Mouse (Mus musculus) ES-CJ7 (cell line): Measurements from ENCODE around the gene AL731706.2.

Experiments
- DNase-seq: peaks from one replicate; pipeline ENCODE4 v3.0.0; 2011; ENCODE audit warnings: low read depth, low spot score

The AL731706.2 gene

GRCm38 (mm10) chr2:136885579-136885978, at the start of gene AL731706.2:
Gene AL731706.2 (minus strand): TSS chr2:136885679.
- DNase-seq: no peak

- no peak for DNase-seq
Observed at GRCm38 (mm10) chr2:136921003-136921408, 35.5 kb upstream of the AL731706.2 start.

- DNase-seq: no peak
Observed at GRCm38 (mm10) chr2:136920257-136920993, 34.9 kb upstream of the AL731706.2 start.

GRCm38 (mm10) chr2:136919433-136919832, 34.0 kb upstream of the AL731706.2 start:
- peak; percentile 21 for DNase-seq

- DNase-seq: no peak
Observed at GRCm38 (mm10) chr2:136914334-136914902, 28.9 kb upstream of the AL731706.2 start.

- DNase-seq: no peak
Observed at GRCm38 (mm10) chr2:136913021-136913420, 27.5 kb upstream of the AL731706.2 start.

GRCm38 (mm10) chr2:136911958-136912411, 26.5 kb upstream of the AL731706.2 start:
- no peak for DNase-seq

GRCm38 (mm10) chr2:136909298-136909697, 23.8 kb upstream of the AL731706.2 start:
- no peak for DNase-seq

- DNase-seq: no peak
Observed at GRCm38 (mm10) chr2:136908596-136908995, 23.1 kb upstream of the AL731706.2 start.

GRCm38 (mm10) chr2:136896131-136896530, 10.7 kb upstream of the AL731706.2 start:
- no peak for DNase-seq

GRCm38 (mm10) chr2:136894494-136894893, 9.0 kb upstream of the AL731706.2 start:
- no peak for DNase-seq

GRCm38 (mm10) chr2:136891951-136892371, 6.5 kb upstream of the AL731706.2 start:
- DNase-seq: peak; percentile 98

- DNase-seq: peak; percentile 100
Observed at GRCm38 (mm10) chr2:136891068-136891950, 5.8 kb upstream of the AL731706.2 start, which contains the start of the genes Slx4ip, AL731706.1 and Mkks. Gene Slx4ip (plus strand): TSS chr2:136891218. Gene AL731706.1 (minus strand): TSS chr2:136891389. Gene Mkks (minus strand): TSS chr2:136891389.

- peak; percentile 88 for DNase-seq
Observed at GRCm38 (mm10) chr2:136890716-136891067, 5.2 kb upstream of the AL731706.2 start.

- DNase-seq: no peak
Observed at GRCm38 (mm10) chr2:136886846-136887245, 1.4 kb upstream of the AL731706.2 start.

- DNase-seq: no peak
Observed at GRCm38 (mm10) chr2:136854543-136855388, 30.7 kb downstream of the AL731706.2 start.

- DNase-seq: no peak
Observed at GRCm38 (mm10) chr2:136850366-136850765, 35.1 kb downstream of the AL731706.2 start.

GRCm38 (mm10) chr2:136837994-136838393, 47.5 kb downstream of the AL731706.2 start:
- no peak for DNase-seq

- no peak for DNase-seq
Observed at GRCm38 (mm10) chr2:136835882-136836281, 49.6 kb downstream of the AL731706.2 start.
